Mouse (Mus musculus) embryo, embryonic 11 days (tissue): ENCODE data around the gene Trh.

Source experiments
- DNase-seq: peaks from one replicate; pipeline ENCODE4 v3.0.0-alpha.2; 2015

Gene Trh

GRCm38 (mm10) chr6:92222021-92222420 lies 22.4 kb downstream of the Trh start:
- no peak for DNase-seq

DNA sequence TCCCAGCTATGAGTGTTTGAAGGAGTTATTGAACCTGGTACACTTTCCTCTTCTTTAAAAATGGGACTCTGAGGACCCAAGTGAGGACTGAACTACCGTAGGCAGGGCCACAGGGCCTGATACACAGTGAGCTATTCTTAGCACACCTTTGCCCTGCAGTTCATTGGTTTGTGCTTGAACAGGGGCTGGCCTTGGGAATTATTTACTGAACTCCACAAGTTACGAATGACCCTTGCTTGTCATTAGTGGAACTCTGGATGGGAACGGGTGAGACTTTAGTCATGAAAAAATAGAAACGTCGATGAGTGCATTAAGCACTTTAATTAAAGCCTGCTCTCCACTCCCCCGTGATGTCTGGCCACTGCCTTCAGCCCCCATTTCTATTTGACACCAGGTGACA lies 22.8 kb downstream of the Trh start:
- DNase-seq: no peak

DNA sequence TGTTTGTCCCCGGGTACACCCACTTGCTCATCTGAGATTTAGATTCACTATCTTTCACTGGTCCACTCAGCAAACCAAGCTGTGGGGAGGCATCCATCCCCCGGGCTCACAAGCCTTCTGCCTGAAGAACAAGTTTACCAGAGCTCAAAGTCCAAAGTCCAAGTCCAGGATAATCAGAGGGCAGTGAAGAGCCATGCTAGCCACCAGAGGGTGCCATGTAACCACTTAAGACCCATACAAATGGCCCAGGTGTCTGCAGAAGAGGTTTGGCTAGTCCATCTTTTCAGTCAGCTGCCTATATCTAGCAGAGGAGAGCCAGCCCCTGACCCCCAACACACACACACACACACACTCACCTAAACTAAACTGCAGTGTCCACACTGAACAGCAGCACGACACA lies 25.0 kb downstream of the Trh start:
- DNase-seq: peak; percentile 63

DNA sequence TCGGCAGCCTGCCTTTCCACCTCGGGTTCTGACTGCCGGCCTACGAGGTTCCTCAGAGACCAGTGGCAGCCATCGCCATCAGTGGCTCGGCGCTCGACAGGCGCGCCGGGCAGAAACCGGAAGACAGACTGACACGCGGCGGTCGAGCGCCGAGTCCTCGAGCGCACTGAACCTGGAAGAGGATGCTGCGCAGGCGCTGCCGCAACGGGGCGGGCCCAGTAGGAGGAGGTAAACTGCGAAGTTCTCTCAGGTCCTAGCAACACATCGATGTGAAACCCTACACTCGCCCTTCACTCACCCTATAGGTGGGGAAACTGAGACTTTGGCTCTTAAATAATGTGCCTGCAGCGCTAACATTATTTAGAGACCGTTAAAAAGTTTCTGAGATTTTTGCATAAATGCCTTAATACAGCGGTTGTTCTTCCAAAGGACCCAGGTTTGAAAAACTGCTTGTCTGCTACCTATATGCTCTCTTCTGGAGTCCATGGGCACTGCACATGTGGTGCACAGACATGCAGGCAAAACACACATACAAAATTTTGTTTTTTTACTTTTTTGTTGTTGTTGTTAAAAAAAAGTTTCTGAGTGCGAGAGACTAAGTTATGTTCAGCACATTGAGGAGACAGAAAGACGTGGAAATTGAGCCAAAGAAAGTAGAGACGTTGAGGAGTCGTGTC lies 29.5 kb downstream of the Trh start, which contains the start of gene Rbsn:
Gene Rbsn, minus strand, starts transcription at position 153 of the 677 bp plus-strand sequence.
- peak; percentile 96 for DNase-seq

DNA sequence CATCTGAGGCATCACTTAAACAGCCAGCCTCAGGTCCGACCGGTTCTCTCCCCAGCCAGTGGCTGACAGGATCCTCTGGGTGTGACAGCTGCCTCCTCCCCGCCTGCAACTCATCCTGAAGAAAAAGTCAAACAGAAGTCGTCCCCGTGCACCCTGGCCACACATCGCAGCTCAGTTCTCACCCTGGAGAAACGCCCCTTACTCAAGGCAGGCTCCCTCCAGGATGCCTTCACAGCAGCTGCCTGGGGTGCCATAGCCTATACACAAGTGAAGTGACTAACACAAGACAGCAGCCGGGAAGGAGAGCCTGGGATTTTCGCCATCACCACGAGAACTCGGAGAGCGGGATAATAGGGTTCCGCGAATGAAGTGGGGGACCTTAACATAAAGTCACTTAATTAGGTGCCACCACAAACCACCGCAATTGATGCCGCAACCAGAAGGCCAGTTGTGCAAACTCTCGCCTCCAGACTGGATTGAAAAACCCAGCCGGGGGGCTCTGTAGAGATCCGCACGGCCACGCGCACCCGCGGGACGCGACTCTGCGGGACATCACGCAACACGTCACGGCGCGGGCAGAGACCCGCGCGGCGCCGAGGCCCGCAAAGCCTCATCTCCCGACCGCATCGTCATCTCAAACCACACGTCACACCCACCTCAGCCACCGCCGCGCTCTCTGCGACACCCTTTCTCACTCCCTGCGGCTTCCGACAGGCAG lies 30.2 kb downstream of the Trh start:
- DNase-seq: no peak

DNA sequence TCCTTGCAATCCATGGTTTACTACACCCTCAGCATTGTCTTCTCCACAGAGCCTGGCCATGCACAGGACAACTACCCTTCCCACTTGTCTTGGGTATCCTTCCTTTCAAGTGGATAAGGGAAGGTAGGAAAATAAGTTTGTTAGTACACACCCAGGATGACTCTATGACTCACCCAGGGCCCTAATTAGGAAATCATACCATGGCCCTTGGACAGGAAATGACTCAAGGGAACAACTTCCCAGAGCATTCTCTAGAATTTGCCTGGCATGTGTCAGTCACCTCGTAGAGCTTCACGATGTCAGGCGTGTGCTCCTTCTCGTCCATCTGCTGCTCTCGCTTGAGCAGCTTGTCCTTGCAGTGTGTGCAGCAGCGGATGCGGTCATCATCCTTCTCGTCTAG lies 45.0 kb downstream of the Trh start:
- no peak for DNase-seq
